Mouse (Mus musculus) myocyte (in vitro differentiated cells): ENCODE data around the gene Add3. TPM values are rescaled to one million over a fixed set of nuclear protein-coding genes. Genes with fewer than 3 reads are reported as not detected.

Source experiments
- H3K27me3 ChIP-seq: one replicate; pipeline ENCODE4 v1.6.1; 2011; ENCODE audit not compliant: control insufficient read depth, insufficient read depth, insufficient read length
- H3K36me3 ChIP-seq: one replicate; pipeline ENCODE4 v1.6.1; 2011; ENCODE audit not compliant: control insufficient read depth, insufficient read depth
- H3K4me2 ChIP-seq: one replicate; pipeline ENCODE4 v1.6.1; 2011; ENCODE audit warnings: low read depth, control low read depth
- H3K4me3 ChIP-seq: one replicate; pipeline ENCODE4 v1.5.1; 2011; ENCODE audit warnings: mild to moderate bottlenecking, control low read depth, moderate library complexity
- H3K79me2 ChIP-seq: one replicate; pipeline ENCODE4 v1.6.1; 2011; ENCODE audit not compliant: control insufficient read depth, insufficient read depth
- H3ac ChIP-seq: one replicate; pipeline ENCODE4 v1.6.1; 2011; ENCODE audit not compliant: control insufficient read depth, insufficient read length
- CEBPB ChIP-seq: IDR thresholded peaks from 2 replicates; pipeline ENCODE4 v1.6.1; 2011; ENCODE audit warnings: mild to moderate bottlenecking, moderate library complexity; ENCODE audit not compliant: poor library complexity, insufficient read depth, severe bottlenecking
- E2F4 ChIP-seq: IDR thresholded peaks from one replicate; pipeline ENCODE4 v1.6.1; 2011; ENCODE audit warnings: mild to moderate bottlenecking, control low read depth, moderate library complexity; ENCODE audit not compliant: insufficient read depth
- MAX ChIP-seq: IDR thresholded peaks from one replicate; pipeline ENCODE4 v1.6.1; 2011; ENCODE audit warnings: low read depth, mild to moderate bottlenecking, control low read depth
- MYOD1 ChIP-seq, 3 experiments: IDR thresholded peaks; one replicate each; pipeline ENCODE4 v1.6.1; 2011; ENCODE audit warnings: control low read depth in 2 of 3, low read depth in 2 of 3, mild to moderate bottlenecking in 2 of 3, moderate library complexity in 1 of 3; ENCODE audit not compliant: insufficient read length in 2 of 3, control insufficient read depth in 1 of 3
- MYOG ChIP-seq, 3 experiments: IDR thresholded peaks; one replicate each; pipeline ENCODE4 v1.6.1; 2011; ENCODE audit warnings: control low read depth in 2 of 3, low read depth in 2 of 3, mild to moderate bottlenecking in 2 of 3; ENCODE audit not compliant: insufficient read length in 2 of 3, control insufficient read depth in 1 of 3, insufficient read depth in 1 of 3
- POLR2A ChIP-seq: IDR thresholded peaks from one replicate; pipeline ENCODE4 v1.6.1; 2011; ENCODE audit warnings: low read depth, mild to moderate bottlenecking, control low read depth, moderate library complexity; ENCODE audit not compliant: insufficient read length
- POLR2AphosphoS2 ChIP-seq: IDR thresholded peaks from one replicate; pipeline ENCODE4 v1.6.1; 2011; ENCODE audit warnings: low read depth, control low read depth; ENCODE audit not compliant: insufficient read length
- REST ChIP-seq: IDR thresholded peaks from one replicate; pipeline ENCODE4 v1.6.1; 2011; ENCODE audit warnings: mild to moderate bottlenecking, control low read depth, moderate library complexity; ENCODE audit not compliant: insufficient read depth, insufficient read length
- SRF ChIP-seq: IDR thresholded peaks from one replicate; pipeline ENCODE4 v1.6.1; 2011; ENCODE audit warnings: low read depth; ENCODE audit not compliant: control insufficient read depth, insufficient read length
- TCF12 ChIP-seq: IDR thresholded peaks from one replicate; pipeline ENCODE4 v1.6.1; 2011; ENCODE audit warnings: mild to moderate bottlenecking, control low read depth; ENCODE audit not compliant: poor library complexity, insufficient read depth, severe bottlenecking
- TCF3 ChIP-seq: IDR thresholded peaks from one replicate; pipeline ENCODE4 v1.6.1; 2011; ENCODE audit warnings: low read depth, control low read depth; ENCODE audit not compliant: insufficient read length
- USF1 ChIP-seq: IDR thresholded peaks from one replicate; pipeline ENCODE4 v1.6.1; 2011; ENCODE audit warnings: low read depth, mild to moderate bottlenecking, control low read depth, moderate library complexity
- polyA plus RNA-seq: library from polyadenylated mRNA; unstranded; fragments of >200 nt; fragmentation: generic; extraction: Trizol; gene quantifications from one replicate; pipeline ENCODE4 v1.2.1, GENCODE M21; 2012; ENCODE audit warnings: missing spikeins

The Add3 gene
- polyA plus RNA-seq, 1 experiment = 8.3 TPM

- no peaks in the 10 kb centered on the region for H3K27me3 ChIP-seq
- no peak overlapping the region for H3K4me2 ChIP-seq
- no peak overlapping the region for H3K4me3 ChIP-seq
- TF ChIP-seq TCF3 (no peak), MAX (no peak), SRF (no peak), MYOD1 (IDR thresholded peaks at IDR 0.05; ENCODE audit: control insufficient read depth in 1 of 3, insufficient read length in 2 of 3, low read depth in 2 of 3) (no peak)
- no peaks in the 10 kb centered on the region for H3K79me2 ChIP-seq
- H3ac ChIP-seq = no peak overlapping the region
- no peaks in the 10 kb centered on the region for H3K36me3 ChIP-seq
These were observed 26.1 kb downstream of the Add3 start for GRCm38 (mm10) chr19:53166367-53166766.

GRCm38 (mm10) chr19:53168576-53168975 lies 28.3 kb downstream of the Add3 start:
- Histone ChIP-seq H3ac (no peak overlapping the region), H3K79me2 (no peaks in the 10 kb centered on the region), H3K27me3 (no peaks in the 10 kb centered on the region), H3K4me3 (no peak overlapping the region), H3K36me3 (no peaks in the 10 kb centered on the region), H3K4me2 (no peak overlapping the region)
- no peak for TF ChIP-seq REST
- TF ChIP-seq MYOD1 (IDR thresholded peaks at IDR 0.05; ENCODE audit: control insufficient read depth in 1 of 3, insufficient read length in 2 of 3, low read depth in 2 of 3) = no peak
- no peak for TF ChIP-seq USF1
- no peak for TF ChIP-seq TCF3
- no peak for TF ChIP-seq TCF12

- Histone ChIP-seq H3K36me3 (no peaks in the 10 kb centered on the region), H3K79me2 (no peaks in the 10 kb centered on the region), H3K4me2 (no peak overlapping the region), H3ac (no peak overlapping the region), H3K4me3 (no peak overlapping the region), H3K27me3 (no peaks in the 10 kb centered on the region)
- TF ChIP-seq TCF3 (no peak), USF1 (no peak), MYOG (IDR thresholded peaks at IDR 0.05; ENCODE audit: control insufficient read depth in 1 of 3, insufficient read depth in 1 of 3, insufficient read length in 2 of 3, low read depth in 2 of 3) (no peak), REST (no peak), POLR2AphosphoS2 (no peak), TCF12 (no peak), E2F4 (no peak)
These were observed 30.4 kb downstream of the Add3 start for GRCm38 (mm10) chr19:53170651-53171050.

DNA sequence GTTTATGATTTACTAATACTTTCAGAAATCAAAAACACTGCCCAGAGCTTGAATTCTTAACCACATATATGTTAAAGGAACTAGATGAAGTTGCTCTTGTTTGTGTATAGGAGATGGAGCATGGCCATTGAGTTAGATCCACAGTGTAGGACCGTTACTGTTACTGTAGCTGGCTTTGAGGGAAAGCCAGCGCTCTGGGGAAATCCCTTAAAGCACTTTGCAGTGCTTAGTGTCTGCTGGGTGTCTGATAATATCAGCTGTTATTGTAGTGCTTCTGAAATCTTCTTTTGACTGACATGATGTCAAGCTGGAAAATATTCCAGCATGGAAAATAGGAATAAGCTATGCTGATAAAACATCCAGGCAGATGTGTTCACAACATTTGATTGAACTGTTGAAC lies 33.8 kb downstream of the Add3 start:
- Histone ChIP-seq H3ac (no peak overlapping the region), H3K4me2 (no peak overlapping the region), H3K36me3 (no peaks in the 10 kb centered on the region), H3K27me3 (no peaks in the 10 kb centered on the region), H3K4me3 (no peak overlapping the region), H3K79me2 (no peaks in the 10 kb centered on the region)
- TF ChIP-seq REST (no peak), E2F4 (no peak), CEBPB (no peak), MYOG (IDR thresholded peaks at IDR 0.05; ENCODE audit: control insufficient read depth in 1 of 3, insufficient read depth in 1 of 3, insufficient read length in 2 of 3, low read depth in 2 of 3) (no peak), TCF3 (no peak), MAX (no peak), TCF12 (no peak), MYOD1 (IDR thresholded peaks at IDR 0.05; ENCODE audit: control insufficient read depth in 1 of 3, insufficient read length in 2 of 3, low read depth in 2 of 3) (no peak), USF1 (no peak), SRF (no peak), POLR2A (no peak), POLR2AphosphoS2 (no peak)

DNA sequence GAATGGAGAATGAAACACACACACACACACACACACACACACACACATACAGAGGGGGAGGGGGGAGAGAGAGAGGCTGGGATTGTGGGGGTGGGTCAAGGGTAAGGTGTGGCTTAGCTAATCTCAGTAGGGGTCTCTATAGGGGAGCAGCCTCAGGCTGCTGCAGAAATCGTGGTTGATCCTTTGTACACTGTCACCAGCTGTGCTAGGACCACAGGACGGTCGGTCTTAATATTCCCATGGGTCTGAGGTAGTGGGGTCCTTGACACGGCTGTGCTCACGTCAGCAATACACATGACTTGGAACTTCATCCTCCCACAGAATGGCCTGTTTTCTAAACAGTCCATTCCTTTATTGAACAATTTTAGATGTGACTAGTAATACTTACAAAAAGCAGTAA lies 35.3 kb downstream of the Add3 start:
- H3K79me2 ChIP-seq = no peaks in the 10 kb centered on the region
- H3K27me3 ChIP-seq = no peaks in the 10 kb centered on the region
- TF ChIP-seq USF1 = no peak
- no peak for TF ChIP-seq POLR2AphosphoS2
- TF ChIP-seq MYOD1 (IDR thresholded peaks at IDR 0.05; ENCODE audit: control insufficient read depth in 1 of 3, insufficient read length in 2 of 3, low read depth in 2 of 3) = no peak
- TF ChIP-seq SRF = no peak
- no peak overlapping the region for H3ac ChIP-seq
- H3K4me2 ChIP-seq = no peak overlapping the region
- H3K36me3 ChIP-seq = no peaks in the 10 kb centered on the region
- no peak overlapping the region for H3K4me3 ChIP-seq

- Histone ChIP-seq H3K36me3 (no peaks in the 10 kb centered on the region), H3K79me2 (no peaks in the 10 kb centered on the region), H3K4me3 (no peak overlapping the region), H3K4me2 (no peak overlapping the region), H3ac (no peak overlapping the region), H3K27me3 (no peaks in the 10 kb centered on the region)
- TF ChIP-seq REST = no peak
- no peak for TF ChIP-seq POLR2A
- no peak for TF ChIP-seq MYOD1 (IDR thresholded peaks at IDR 0.05; ENCODE audit: control insufficient read depth in 1 of 3, insufficient read length in 2 of 3, low read depth in 2 of 3)
- no peak for TF ChIP-seq MYOG (IDR thresholded peaks at IDR 0.05; ENCODE audit: control insufficient read depth in 1 of 3, insufficient read depth in 1 of 3, insufficient read length in 2 of 3, low read depth in 2 of 3)
- no peak for TF ChIP-seq E2F4
- TF ChIP-seq MAX = no peak
- TF ChIP-seq TCF3 = no peak
- TF ChIP-seq TCF12 = no peak
- TF ChIP-seq USF1 = no peak
- TF ChIP-seq CEBPB = no peak
- TF ChIP-seq POLR2AphosphoS2 = no peak
- TF ChIP-seq SRF = no peak
These were observed 36.3 kb downstream of the Add3 start for GRCm38 (mm10) chr19:53176518-53176917.
